Mouse (Mus musculus): ENCODE measurements at regions not wholly inside any gene's neighbourhood (a gene's known extent, or its start where the extent isn't known, plus 50 kb on each side); places are given as distances from the start of the nearest gene placed in this dataset.
"Not testable (repeated sequence)": the region's sequence is repeated elsewhere in the genome, so short reads cannot be mapped to it uniquely, and the experiment has no call there.

- H3K4me1 ChIP-seq; H3K9me3 ChIP-seq (replicated peaks); H3K36me3 ChIP-seq; DNase-seq (ENCODE audit: low spot score); H3K27me3 ChIP-seq (ENCODE audit: low read depth, poor library complexity, severe bottlenecking); H3K27ac ChIP-seq; H3K4me3 ChIP-seq: not testable (repeated sequence)
- 90% methylated on average over 8 of the region's 8 CpGs for WGBS
Measured at GRCm38 (mm10) chr3:15055516-15056256, 169.6 kb downstream of the Car2 start.

GRCm38 (mm10) chr3:15056788-15057585, 170.9 kb downstream of the Car2 start:
- H3K4me3 ChIP-seq; H3K27ac ChIP-seq; H3K27me3 ChIP-seq (ENCODE audit: low read depth, poor library complexity, severe bottlenecking); H3K4me1 ChIP-seq; H3K36me3 ChIP-seq; H3K9me3 ChIP-seq (replicated peaks); DNase-seq (ENCODE audit: low spot score): not testable (repeated sequence)
- WGBS, result 95% methylated on average over 5 of the region's 5 CpGs

GRCm38 (mm10) chr3:15065681-15066080, 179.6 kb downstream of the Car2 start:
- Histone ChIP-seq H3K4me1 (no peaks in the 10 kb centered on the region), H3K4me3 (no peak overlapping the region), H3K36me3 (no peaks in the 10 kb centered on the region), H3K27me3 (ENCODE audit: low read depth, poor library complexity, severe bottlenecking) (no peaks in the 10 kb centered on the region), H3K9me3 (replicated peaks) (no peaks in the 10 kb centered on the region), H3K27ac (no peak overlapping the region)
- no peak for DNase-seq (ENCODE audit: low spot score)
- WGBS, result 90% methylated on average over 3 of the region's 3 CpGs

GRCm38 (mm10) chr3:15068256-15068655, 182.2 kb downstream of the Car2 start:
- H3K27ac ChIP-seq, result no peak overlapping the region
- DNase-seq (ENCODE audit: low spot score), result no peak
- H3K4me1 ChIP-seq, result no peaks in the 10 kb centered on the region
- WGBS, result 90% methylated on average over 3 of the region's 3 CpGs
- no peaks in the 10 kb centered on the region for H3K36me3 ChIP-seq
- no peaks in the 10 kb centered on the region for H3K27me3 ChIP-seq (ENCODE audit: low read depth, poor library complexity, severe bottlenecking)
- no peak overlapping the region for H3K4me3 ChIP-seq
- no peaks in the 10 kb centered on the region for H3K9me3 ChIP-seq (replicated peaks)

- no peak for DNase-seq (ENCODE audit: low spot score)
- 80% methylated on average over 6 of the region's 6 CpGs for WGBS
- Histone ChIP-seq H3K4me1 (no peaks in the 10 kb centered on the region), H3K9me3 (replicated peaks) (no peaks in the 10 kb centered on the region), H3K27me3 (ENCODE audit: low read depth, poor library complexity, severe bottlenecking) (no peaks in the 10 kb centered on the region), H3K36me3 (no peaks in the 10 kb centered on the region), H3K27ac (no peak overlapping the region), H3K4me3 (no peak overlapping the region)
Measured at GRCm38 (mm10) chr3:15071030-15071883, 185.2 kb downstream of the Car2 start.

- Histone ChIP-seq H3K36me3 (no peaks in the 10 kb centered on the region), H3K4me1 (no peaks in the 10 kb centered on the region), H3K27ac (no peak overlapping the region), H3K4me3 (no peak overlapping the region), H3K9me3 (replicated peaks) (no peaks in the 10 kb centered on the region), H3K27me3 (ENCODE audit: low read depth, poor library complexity, severe bottlenecking) (no peaks in the 10 kb centered on the region)
- WGBS, result 91% methylated on average over 2 of the region's 2 CpGs
- no peak for DNase-seq (ENCODE audit: low spot score)
Measured at GRCm38 (mm10) chr3:15073405-15073804, 187.3 kb downstream of the Car2 start.

- no peaks in the 10 kb centered on the region for H3K9me3 ChIP-seq (replicated peaks)
- H3K4me1 ChIP-seq, result no peaks in the 10 kb centered on the region
- no peak for DNase-seq (ENCODE audit: low spot score)
- no peak overlapping the region for H3K27ac ChIP-seq
- H3K4me3 ChIP-seq, result no peak overlapping the region
- 78% methylated on average over 1 of the region's 1 CpGs for WGBS
- no peaks in the 10 kb centered on the region for H3K36me3 ChIP-seq
- H3K27me3 ChIP-seq (ENCODE audit: low read depth, poor library complexity, severe bottlenecking), result no peaks in the 10 kb centered on the region
Measured at GRCm38 (mm10) chr3:15073847-15074246, 187.8 kb downstream of the Car2 start.

GRCm38 (mm10) chr3:15074949-15075348, 188.9 kb downstream of the Car2 start:
- H3K36me3 ChIP-seq, result no peaks in the 10 kb centered on the region
- H3K27ac ChIP-seq, result no peak overlapping the region
- H3K9me3 ChIP-seq (replicated peaks), result no peaks in the 10 kb centered on the region
- no peaks in the 10 kb centered on the region for H3K4me1 ChIP-seq
- DNase-seq (ENCODE audit: low spot score), result no peak
- H3K4me3 ChIP-seq, result no peak overlapping the region
- no peaks in the 10 kb centered on the region for H3K27me3 ChIP-seq (ENCODE audit: low read depth, poor library complexity, severe bottlenecking)

GRCm38 (mm10) chr3:15090124-15090523, 204.1 kb downstream of the Car2 start:
- H3K36me3 ChIP-seq, result no peaks in the 10 kb centered on the region
- no peak for DNase-seq (ENCODE audit: low spot score)
- H3K9me3 ChIP-seq (replicated peaks), result no peaks in the 10 kb centered on the region
- H3K27me3 ChIP-seq (ENCODE audit: low read depth, poor library complexity, severe bottlenecking), result no peaks in the 10 kb centered on the region
- H3K4me3 ChIP-seq, result no peak overlapping the region
- H3K4me1 ChIP-seq, result no peaks in the 10 kb centered on the region
- 86% methylated on average over 1 of the region's 1 CpGs for WGBS
- H3K27ac ChIP-seq, result no peak overlapping the region

- DNase-seq (ENCODE audit: low spot score), result no peak
- 65% methylated on average over 6 of the region's 6 CpGs for WGBS
- no peak overlapping the region for H3K27ac ChIP-seq
- H3K4me3 ChIP-seq, result no peak overlapping the region
- no peaks in the 10 kb centered on the region for H3K9me3 ChIP-seq (replicated peaks)
- no peaks in the 10 kb centered on the region for H3K4me1 ChIP-seq
- no peaks in the 10 kb centered on the region for H3K36me3 ChIP-seq
- no peaks in the 10 kb centered on the region for H3K27me3 ChIP-seq (ENCODE audit: low read depth, poor library complexity, severe bottlenecking)
Measured at GRCm38 (mm10) chr3:15098206-15098817, 212.2 kb downstream of the Car2 start.

- Histone ChIP-seq H3K27ac (no peak overlapping the region), H3K4me3 (no peak overlapping the region), H3K9me3 (replicated peaks) (no peaks in the 10 kb centered on the region), H3K27me3 (ENCODE audit: low read depth, poor library complexity, severe bottlenecking) (no peaks in the 10 kb centered on the region), H3K4me1 (no peaks in the 10 kb centered on the region), H3K36me3 (no peaks in the 10 kb centered on the region)
- DNase-seq (ENCODE audit: low spot score), result no peak
Measured at GRCm38 (mm10) chr3:15098981-15099380, 212.9 kb downstream of the Car2 start.

GRCm38 (mm10) chr3:15105627-15106026, 219.6 kb downstream of the Car2 start:
- H3K36me3 ChIP-seq, result no peaks in the 10 kb centered on the region
- H3K4me3 ChIP-seq, result no peak overlapping the region
- H3K9me3 ChIP-seq (replicated peaks), result no peaks in the 10 kb centered on the region
- WGBS, result 28% methylated on average over 4 of the region's 4 CpGs
- peak overlapping the region; percentile 36; the same call in 1 of the 2 replicates for H3K27ac ChIP-seq
- no peaks in the 10 kb centered on the region for H3K27me3 ChIP-seq (ENCODE audit: low read depth, poor library complexity, severe bottlenecking)
- H3K4me1 ChIP-seq, result peaks cover 11% of the 10 kb centered on the region
- DNase-seq (ENCODE audit: low spot score), result peak; percentile 44

All from limb, embryonic 10.5 days (tissue).